Mouse (Mus musculus) heart, postnatal 14 days (tissue): ENCODE results near the gene Evl. TPM values are rescaled to one million over a fixed set of nuclear protein-coding genes. Genes with fewer than 3 reads are reported as not detected.

Experiments used
- DNase-seq, 2 experiments: peaks; one replicate each; pipeline ENCODE4 v3.0.0; 2021 to 2022
- intact Hi-C: fragments of 180-260 bp; cut with DNase I; formaldehyde crosslinking; loops from one replicate; pipeline ENCODE4 v1.15.1; 2025
- microRNA-seq, 2 experiments: library from miRNA; unstranded; fragments of <30 nt; microRNA quantifications; one replicate each; pipeline ENCODE4 v1.2.0; 2021 to 2022
- total RNA-seq, 2 experiments: library from RNA; stranded (reverse); gene quantifications; 2 replicates each; pipeline ENCODE4 v1.2.3; 2021

The Evl gene
- total RNA-seq, 2 experiments from 2014 or later, result 76.2 to 76.8 TPM

GRCm38 (mm10) chr12:108722464-108722863 is 167.9 kb downstream of the Evl start:
- intact Hi-C loops, result no loop called here
- no peak for DNase-seq

DNA sequence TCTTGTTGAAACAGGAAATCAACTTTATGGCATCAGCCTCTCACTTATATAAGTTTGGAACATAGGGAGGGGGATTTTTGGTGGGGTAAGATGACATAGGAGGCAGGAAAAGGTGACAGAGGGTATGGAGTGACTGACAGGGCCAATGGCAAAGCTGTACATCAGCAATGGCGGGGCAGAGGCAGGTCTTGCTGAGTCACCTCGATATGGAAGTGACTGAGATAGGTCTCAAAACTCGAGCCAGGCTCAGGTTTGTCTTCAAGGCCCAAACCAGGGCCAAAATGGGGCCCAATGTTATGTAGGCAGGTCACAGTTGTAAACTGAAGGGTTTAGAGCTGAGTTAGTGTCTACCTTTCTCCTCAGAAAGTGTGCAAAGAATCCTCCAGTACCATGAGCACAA is 169.3 kb downstream of the Evl start:
- intact Hi-C loops, result no loop called here

GRCm38 (mm10) chr12:108734386-108734785 is 179.9 kb downstream of the Evl start:
- no peak for DNase-seq
- intact Hi-C loops, result no loop called here

More for the DNA sequence above, 169.3 kb downstream of the Evl start:
- no peak for DNase-seq

DNA sequence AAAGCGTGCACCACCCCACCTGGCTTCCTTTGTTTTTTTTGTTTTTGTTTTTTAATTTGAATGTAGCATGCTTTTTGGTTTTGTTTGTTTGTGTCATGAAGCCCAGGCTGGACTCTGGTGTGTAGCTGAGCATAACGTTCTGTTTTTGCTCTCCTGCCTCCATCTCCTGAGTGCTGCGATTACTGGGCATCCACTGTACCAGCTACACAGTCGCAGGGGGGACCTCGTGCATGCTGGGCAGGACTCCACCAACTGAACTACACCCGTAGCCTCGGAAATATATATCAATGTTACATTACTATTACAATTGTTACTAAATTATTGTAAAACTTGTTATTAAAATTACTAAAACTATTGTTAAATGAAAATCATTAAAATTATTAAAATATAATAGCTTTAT is 183.3 kb downstream of the Evl start:
- DNase-seq, result no peak
- intact Hi-C loops, result no loop called here

Small RNA genes lying within 50 kb of the gene (microRNA-seq; reads per million reads assigned to microRNA genes)
- 0 reads per million in 2 experiments for gene Gm23872
- gene Mir342, result 2,658 to 2,681 reads per million in 2 experiments

Other genes with a start within 250 kb of the Evl start
- gene Hhipl1, start 248.4 kb upstream of the Evl start, total RNA-seq, result 1 to 10 TPM; 1.7 TPM
- gene Cyp46a1, start 220.3 kb upstream of the Evl start, total RNA-seq, result 1 to 10 TPM in 1 of 2 experiments, under 1 TPM in 1; 0.54 to 1.7 TPM
- 10 to 100 TPM; 81.7 to 89.8 TPM for gene Eml1, start 183.8 kb upstream of the Evl start, total RNA-seq
- under 1 TPM; 0.27 to 0.81 TPM for gene Degs2, start 147.6 kb downstream of the Evl start, total RNA-seq
- 10 to 100 TPM; 39.3 to 41.4 TPM for gene Yy1, start 238.3 kb downstream of the Evl start, total RNA-seq